24 mouse cellular contexts compared by ENCODE assay signal in genomic region chr6:65021883-65022282, GRCm38 (mm10). TPM values are rescaled to one million over a fixed set of nuclear protein-coding genes. Genes with fewer than 3 reads are reported as not detected.
DNase-seq lines count a peak whose midpoint lies in the region; ATAC-seq and TF ChIP-seq lines count a peak whose summit lies in the region.
"Had no signal": no experiment of that assay in that cellular context is flagged by ENCODE, and none has a peak within 500 bp of the region (broad histone marks: within the 10 kb centered on the region; RNA-seq: fewer than 3 reads in every experiment).

No protein-coding gene starts in this region.

- H3K9me3 ChIP-seq in E14TG2a.4 (ENCODE audit: low read length): peaks cover 4% of the 10 kb centered on the region; the same call in 1 of the 2 replicates
- H3K9me3 ChIP-seq in intestine, embryonic 15.5 days: no peaks in the 10 kb centered on the region
- H3K9me3 ChIP-seq in neural tube, embryonic 15.5 days (replicated peaks): no peaks in the 10 kb centered on the region
- H3K9me3 ChIP-seq in hindbrain, embryonic 14.5 days (ENCODE audit: control insufficient read depth, low read length): no peaks in the 10 kb centered on the region
- H3K9me3 ChIP-seq: embryonic facial prominence, embryonic 15.5 days; forebrain, embryonic 10.5 days; heart, embryonic 15.5 days; hindbrain, embryonic 10.5 days; hindbrain, embryonic 15.5 days had no signal

- DNase-seq in ES-CJ7 (ENCODE audit: low read depth, low spot score) (peak; percentile 99), ZHBTc4 (ENCODE audit: low read depth, low spot score) (peak; percentile 96)
- no peak for DNase-seq in hindbrain, embryonic 14.5 days (ENCODE audit: low spot score)
- no peak for DNase-seq in urinary bladder, postnatal 36 days (ENCODE audit: low spot score in 2 of 2)
- DNase-seq: adrenal gland, postnatal 14 days; cerebellum, adult 11-12 months; cerebellum, adult 9-10 months; cerebellum, postnatal 25 days; gastrocnemius, postnatal 14 days; heart, adult 2 months; kidney, adult 18-20 months had no signal

- H3K4me2 ChIP-seq in intestine, embryonic 15.5 days (replicated peaks): no peak overlapping the region
- H3K4me2 ChIP-seq in neural tube, embryonic 15.5 days: no peak overlapping the region
- no peak overlapping the region for H3K4me2 ChIP-seq in hindbrain, embryonic 14.5 days (replicated peaks)
- H3K4me2 ChIP-seq: embryonic facial prominence, embryonic 15.5 days; heart, embryonic 11.5 days; heart, embryonic 15.5 days; hindbrain, embryonic 15.5 days had no signal

- peak overlapping the region; percentile 65 for H3K4me3 ChIP-seq in E14TG2a.4 (replicated peaks; ENCODE audit: low read length)
- no peak overlapping the region for H3K4me3 ChIP-seq in intestine, embryonic 15.5 days (replicated peaks)
- no peak overlapping the region for H3K4me3 ChIP-seq in neural tube, embryonic 15.5 days (replicated peaks)
- no peak overlapping the region for H3K4me3 ChIP-seq in hindbrain, embryonic 14.5 days (replicated peaks; ENCODE audit: low read length)
- H3K4me3 ChIP-seq: embryonic facial prominence, embryonic 15.5 days; erythroblast, embryonic 14.5 days; forebrain, embryonic 10.5 days; heart, adult 2 months; heart, embryonic 15.5 days; hindbrain, embryonic 10.5 days; hindbrain, embryonic 15.5 days had no signal

- peaks cover 25% of the 10 kb centered on the region for H3K36me3 ChIP-seq in E14TG2a.4 (ENCODE audit: insufficient read depth, low read length)
- no peaks in the 10 kb centered on the region for H3K36me3 ChIP-seq in intestine, embryonic 15.5 days
- no peaks in the 10 kb centered on the region for H3K36me3 ChIP-seq in neural tube, embryonic 15.5 days
- no peaks in the 10 kb centered on the region for H3K36me3 ChIP-seq in hindbrain, embryonic 14.5 days (replicated peaks; ENCODE audit: control insufficient read depth, insufficient read depth)
- H3K36me3 ChIP-seq: embryonic facial prominence, embryonic 15.5 days; forebrain, embryonic 10.5 days; heart, embryonic 15.5 days; hindbrain, embryonic 10.5 days; hindbrain, embryonic 15.5 days had no signal

- no peak overlapping the region for H3K27ac ChIP-seq in intestine, embryonic 15.5 days
- no peak overlapping the region for H3K27ac ChIP-seq in neural tube, embryonic 15.5 days (replicated peaks)
- no peak overlapping the region for H3K27ac ChIP-seq in hindbrain, embryonic 14.5 days
- H3K27ac ChIP-seq: embryonic facial prominence, embryonic 15.5 days; forebrain, embryonic 10.5 days; heart, adult 2 months; heart, embryonic 15.5 days; hindbrain, embryonic 10.5 days; hindbrain, embryonic 15.5 days had no signal

- no peak overlapping the region for H3K9ac ChIP-seq in intestine, embryonic 15.5 days
- no peak overlapping the region for H3K9ac ChIP-seq in neural tube, embryonic 15.5 days (replicated peaks)
- H3K9ac ChIP-seq in hindbrain, embryonic 14.5 days: no peak overlapping the region
- H3K9ac ChIP-seq: embryonic facial prominence, embryonic 15.5 days; heart, embryonic 15.5 days; hindbrain, embryonic 15.5 days had no signal

- 20% methylated on average over 4 of the region's 4 CpGs for WGBS in intestine, embryonic 15.5 days
- WGBS in neural tube, embryonic 15.5 days: 19% methylated on average over 4 of the region's 4 CpGs
- 14% methylated on average over 4 of the region's 4 CpGs for WGBS in hindbrain, embryonic 14.5 days

- no peaks in the 10 kb centered on the region for H3K27me3 ChIP-seq in E14TG2a.4 (ENCODE audit: insufficient read depth, low read length)
- H3K27me3 ChIP-seq in intestine, embryonic 15.5 days (replicated peaks): no peaks in the 10 kb centered on the region
- H3K27me3 ChIP-seq in neural tube, embryonic 15.5 days (replicated peaks): no peaks in the 10 kb centered on the region
- no peaks in the 10 kb centered on the region for H3K27me3 ChIP-seq in hindbrain, embryonic 14.5 days (ENCODE audit: control insufficient read depth, insufficient read depth, low read length)
- H3K27me3 ChIP-seq: CH12.LX; embryonic facial prominence, embryonic 15.5 days; heart, embryonic 15.5 days; hindbrain, embryonic 15.5 days had no signal

- ATAC-seq in intestine, embryonic 15.5 days: peak; percentile 79
- no peak for ATAC-seq in neural tube, embryonic 15.5 days (ENCODE audit: low FRiP score)
- ATAC-seq in hindbrain, embryonic 14.5 days (ENCODE audit: low FRiP score): no peak
- ATAC-seq: activated CD4-positive, CD25-positive, alpha-beta regulatory T cell, adult 4 months; forebrain, embryonic 14.5 days had no signal

- H3K4me1 ChIP-seq in E14TG2a.4 (replicated peaks; ENCODE audit: low read depth, low read length): peaks cover 75% of the 10 kb centered on the region
- H3K4me1 ChIP-seq in intestine, embryonic 15.5 days (replicated peaks): no peaks in the 10 kb centered on the region
- H3K4me1 ChIP-seq in neural tube, embryonic 15.5 days: no peaks in the 10 kb centered on the region
- H3K4me1 ChIP-seq in hindbrain, embryonic 14.5 days (replicated peaks; ENCODE audit: control insufficient read depth, insufficient read depth, low read length): no peaks in the 10 kb centered on the region
- H3K4me1 ChIP-seq: embryonic facial prominence, embryonic 15.5 days; forebrain, embryonic 10.5 days; hindbrain, embryonic 10.5 days; hindbrain, embryonic 15.5 days had no signal

- no peak for TF ChIP-seq CTCF in E14TG2a.4 (conservative IDR thresholded peaks at IDR 0.05; ENCODE audit: low read length)

RNA-seq across cellular contexts. Expression of gene Smarcad1, which starts 20.5 kb away (rescaled TPM):
- polyA plus RNA-seq in intestine, embryonic 15.5 days (2015; fragmentation: Nextera tagmentation; extraction: Ambion mirVana): 46.7 and 56.4 TPM in 2 replicates
- 46.2 and 48.2 TPM in 2 replicates for polyA plus RNA-seq in neural tube, embryonic 15.5 days (2015; fragmentation: Nextera tagmentation; extraction: Ambion mirVana)
- 69.4 and 79.2 TPM in 2 replicates for polyA plus RNA-seq in hindbrain, embryonic 14.5 days (2014; fragmentation: Nextera tagmentation; extraction: Ambion mirVana)

Comparison
In these comparisons a context has a peak if more than half of its experiments do, and no peak if none do; other contexts are left out.
1. DNase-seq: peak in ES-CJ7 (single experiment) and ZHBTc4 (single experiment); none in hindbrain, embryonic 14.5 days (single experiment) and urinary bladder, postnatal 36 days (0 of 2).